Comparison of ENCODE assay signal across 20 mouse cellular contexts in genomic region chr4:142496605-142497004, GRCm38 (mm10).
DNase-seq lines count a peak whose midpoint lies in the region; ATAC-seq and TF ChIP-seq lines count a peak whose summit lies in the region.
"Had no signal": no experiment of that assay in that cellular context is flagged by ENCODE, and none has a peak within 500 bp of the region (broad histone marks: within the 10 kb centered on the region; RNA-seq: fewer than 3 reads in every experiment).

No protein-coding gene starts in this region.

- no peak overlapping the region for H3K27ac ChIP-seq in forebrain, embryonic 13.5 days
- H3K27ac ChIP-seq in forebrain, embryonic 14.5 days (ENCODE audit: low read depth, low read length) = no peak overlapping the region
- H3K27ac ChIP-seq in kidney, embryonic 16.5 days (ENCODE audit: low read length) = no peak overlapping the region
- no peak overlapping the region for H3K27ac ChIP-seq in kidney, adult 2 months (ENCODE audit: insufficient read depth, low read depth, low read length)
- H3K27ac ChIP-seq in neural tube, embryonic 11.5 days (ENCODE audit: low read depth, low read length) = no peak overlapping the region
- H3K27ac ChIP-seq in neural tube, embryonic 15.5 days (replicated peaks) = no peak overlapping the region
- H3K27ac ChIP-seq: forebrain, embryonic 12.5 days; hindbrain, embryonic 13.5 days; hindbrain, postnatal 0 days had no signal

- no peak overlapping the region for H3K4me3 ChIP-seq in forebrain, embryonic 13.5 days
- no peak overlapping the region for H3K4me3 ChIP-seq in forebrain, embryonic 14.5 days (ENCODE audit: low read depth, low read length)
- no peak overlapping the region for H3K4me3 ChIP-seq in kidney, embryonic 16.5 days (ENCODE audit: low read length)
- no peak overlapping the region for H3K4me3 ChIP-seq in kidney, adult 2 months (ENCODE audit: insufficient read depth, low read depth, low read length)
- H3K4me3 ChIP-seq in neural tube, embryonic 11.5 days (ENCODE audit: low read depth, low read length) = no peak overlapping the region
- H3K4me3 ChIP-seq in neural tube, embryonic 15.5 days (replicated peaks) = no peak overlapping the region
- H3K4me3 ChIP-seq: forebrain, embryonic 12.5 days; hindbrain, embryonic 13.5 days had no signal

- no peak for TF ChIP-seq CTCF in kidney, adult 2 months (conservative IDR thresholded peaks at IDR 0.05; ENCODE audit: insufficient read depth, insufficient read length, low read depth, low read length)

- 59% methylated on average over 12 of the region's 12 CpGs for WGBS in forebrain, embryonic 13.5 days
- WGBS in forebrain, embryonic 14.5 days = 55% methylated on average over 12 of the region's 12 CpGs
- WGBS in kidney, embryonic 16.5 days = 41% methylated on average over 12 of the region's 12 CpGs
- 42% methylated on average over 12 of the region's 12 CpGs for WGBS in kidney, adult 2 months
- WGBS in neural tube, embryonic 11.5 days = 46% methylated on average over 12 of the region's 12 CpGs
- WGBS in neural tube, embryonic 15.5 days = 46% methylated on average over 12 of the region's 12 CpGs

- peaks cover 25% of the 10 kb centered on the region for H3K4me1 ChIP-seq in forebrain, embryonic 13.5 days
- peaks cover 8% of the 10 kb centered on the region for H3K4me1 ChIP-seq in forebrain, embryonic 14.5 days (ENCODE audit: control insufficient read depth, insufficient read depth, low read length)
- H3K4me1 ChIP-seq in kidney, embryonic 16.5 days (ENCODE audit: insufficient read depth, low read length) = no peaks in the 10 kb centered on the region; the same call in 1 of the 2 replicates
- H3K4me1 ChIP-seq in kidney, adult 2 months (ENCODE audit: control insufficient read depth, insufficient read depth, low read length) = no peaks in the 10 kb centered on the region
- no peaks in the 10 kb centered on the region for H3K4me1 ChIP-seq in neural tube, embryonic 11.5 days (ENCODE audit: control insufficient read depth, insufficient read depth, low read length)
- peaks cover 15% of the 10 kb centered on the region for H3K4me1 ChIP-seq in neural tube, embryonic 15.5 days

- H3K9me3 ChIP-seq in forebrain, embryonic 13.5 days (replicated peaks) = no peaks in the 10 kb centered on the region
- H3K9me3 ChIP-seq in forebrain, embryonic 14.5 days (replicated peaks; ENCODE audit: control insufficient read depth, low read length) = no peaks in the 10 kb centered on the region
- H3K9me3 ChIP-seq in kidney, embryonic 16.5 days (ENCODE audit: low read length) = no peaks in the 10 kb centered on the region
- H3K9me3 ChIP-seq in neural tube, embryonic 11.5 days (ENCODE audit: control insufficient read depth, low read length) = no peaks in the 10 kb centered on the region
- H3K9me3 ChIP-seq in neural tube, embryonic 15.5 days (replicated peaks) = no peaks in the 10 kb centered on the region
- H3K9me3 ChIP-seq: forebrain, embryonic 12.5 days; hindbrain, embryonic 13.5 days had no signal

- H3K36me3 ChIP-seq in forebrain, embryonic 13.5 days (ENCODE audit: poor library complexity, severe bottlenecking) = no peaks in the 10 kb centered on the region
- H3K36me3 ChIP-seq in forebrain, embryonic 14.5 days (ENCODE audit: control insufficient read depth, insufficient read depth, low read length) = no peaks in the 10 kb centered on the region
- no peaks in the 10 kb centered on the region for H3K36me3 ChIP-seq in kidney, embryonic 16.5 days (ENCODE audit: insufficient read depth, low read length)
- H3K36me3 ChIP-seq in kidney, adult 2 months (ENCODE audit: control insufficient read depth, insufficient read depth, low read length) = no peaks in the 10 kb centered on the region
- no peaks in the 10 kb centered on the region for H3K36me3 ChIP-seq in neural tube, embryonic 11.5 days (ENCODE audit: control insufficient read depth, insufficient read depth, low read length)
- no peaks in the 10 kb centered on the region for H3K36me3 ChIP-seq in neural tube, embryonic 15.5 days
- H3K36me3 ChIP-seq: forebrain, embryonic 12.5 days; hindbrain, embryonic 13.5 days had no signal

- H3K27me3 ChIP-seq in forebrain, embryonic 13.5 days = no peaks in the 10 kb centered on the region
- H3K27me3 ChIP-seq in forebrain, embryonic 14.5 days (replicated peaks; ENCODE audit: control insufficient read depth, insufficient read depth, low read length) = no peaks in the 10 kb centered on the region
- no peaks in the 10 kb centered on the region for H3K27me3 ChIP-seq in kidney, embryonic 16.5 days (ENCODE audit: insufficient read depth, low read length)
- H3K27me3 ChIP-seq in kidney, adult 2 months (replicated peaks; ENCODE audit: control insufficient read depth, insufficient read depth, low read length) = no peaks in the 10 kb centered on the region
- no peaks in the 10 kb centered on the region for H3K27me3 ChIP-seq in neural tube, embryonic 11.5 days (ENCODE audit: control insufficient read depth, insufficient read depth, low read length)
- H3K27me3 ChIP-seq in neural tube, embryonic 15.5 days (replicated peaks) = no peaks in the 10 kb centered on the region
- H3K27me3 ChIP-seq: CH12.LX had no signal

- H3K9ac ChIP-seq in forebrain, embryonic 13.5 days = 0 out of 2 replicates have a peak overlapping the region, but pooled peaks have one; percentile 13
- no peak overlapping the region for H3K9ac ChIP-seq in forebrain, embryonic 14.5 days (ENCODE audit: low read length)
- H3K9ac ChIP-seq in kidney, embryonic 16.5 days (replicated peaks; ENCODE audit: low read length) = no peak overlapping the region
- no peak overlapping the region for H3K9ac ChIP-seq in neural tube, embryonic 11.5 days (ENCODE audit: low read length)
- H3K9ac ChIP-seq in neural tube, embryonic 15.5 days (replicated peaks) = no peak overlapping the region
- H3K9ac ChIP-seq: forebrain, embryonic 12.5 days; hindbrain, embryonic 13.5 days had no signal

- no peak for TF ChIP-seq POLR2A in kidney, adult 2 months (IDR thresholded peaks at IDR 0.05; ENCODE audit: low read depth, low read length)

- H3K4me2 ChIP-seq in forebrain, embryonic 13.5 days = no peak overlapping the region
- H3K4me2 ChIP-seq in forebrain, embryonic 14.5 days (ENCODE audit: low read length) = no peak overlapping the region
- peak overlapping the region; percentile 15; the same call in 1 of the 2 replicates for H3K4me2 ChIP-seq in kidney, embryonic 16.5 days (replicated peaks; ENCODE audit: low read depth, low read length)
- H3K4me2 ChIP-seq in neural tube, embryonic 11.5 days (ENCODE audit: low read depth) = no peak overlapping the region
- no peak overlapping the region for H3K4me2 ChIP-seq in neural tube, embryonic 15.5 days
- H3K4me2 ChIP-seq: forebrain, embryonic 12.5 days; hindbrain, embryonic 13.5 days had no signal

- ATAC-seq in forebrain, embryonic 13.5 days = no peak
- no peak for ATAC-seq in forebrain, embryonic 14.5 days
- peak; percentile 88 for ATAC-seq in kidney, embryonic 16.5 days (ENCODE audit: low FRiP score, low TSS enrichment)
- no peak for ATAC-seq in neural tube, embryonic 11.5 days (ENCODE audit: insufficient read depth, low FRiP score, low TSS enrichment)
- ATAC-seq in neural tube, embryonic 15.5 days (ENCODE audit: low FRiP score) = no peak
- 0 out of 2 replicates have a peak, but pooled peaks have one; percentile 10 for ATAC-seq in megakaryocyte-erythroid progenitor cell, adult 5-6 weeks (replicated peaks; ENCODE audit: low FRiP score, low TSS enrichment, poor library complexity, severe bottlenecking)
- ATAC-seq: hindbrain, postnatal 0 days; Patski had no signal

- no peak for DNase-seq in forebrain, embryonic 14.5 days (ENCODE audit: low spot score)
- no peak for DNase-seq in kidney, adult 2 months
- DNase-seq in neural tube, embryonic 11.5 days (ENCODE audit: low spot score) = peak; percentile 30
- DNase-seq: adrenal gland, adult 2 months; adrenal gland, postnatal 25 days; cerebellum, adult 18-20 months; cerebellum, adult 9-11 months; cerebellum, postnatal 36 days; gastrocnemius, postnatal 36 days; heart, adult 11 months; heart, postnatal 10 days had no signal

Comparison
In these comparisons a context has a peak if more than half of its experiments do, and no peak if none do; other contexts are left out.
1. ATAC-seq: peak in kidney, embryonic 16.5 days (single experiment) and megakaryocyte-erythroid progenitor cell, adult 5-6 weeks (single experiment); none in forebrain, embryonic 13.5 days (single experiment), forebrain, embryonic 14.5 days (single experiment), neural tube, embryonic 11.5 days (single experiment) and neural tube, embryonic 15.5 days (single experiment).